Mouse (Mus musculus): ENCODE measurements around the gene Cd300c2. TPM values are rescaled to one million over a fixed set of nuclear protein-coding genes. Genes with fewer than 3 reads are reported as not detected.
"Not testable (repeated sequence)": the region's sequence is repeated elsewhere in the genome, so short reads cannot be mapped to it uniquely, and the experiment has no call there.

Gene Cd300c2
- total RNA-seq (2014; rRNA removed) (0.61 and 2.1 TPM in 2 replicates), polyA plus RNA-seq (2015; fragmentation: Nextera tagmentation; extraction: Ambion mirVana) (2.5 and 3.0 TPM in 2 replicates)

GRCm38 (mm10) chr11:115001474-115002040 lies at the start of gene Cd300c2:
Gene Cd300c2, minus strand, starts transcription at chr11:115001880.
- DNase-seq (ENCODE audit: low spot score) (no peak), ATAC-seq (no peak)
- H3K27ac ChIP-seq = no peak within 1 kb of the TSS
- WGBS = 82% methylated on average over 7 of the region's 7 CpGs
- H3K9me3 ChIP-seq (ENCODE audit: low read length) = no peaks in the 10 kb centered on the region
- no peaks in the 10 kb centered on the region for H3K27me3 ChIP-seq (ENCODE audit: insufficient read depth, low read length)
- TF ChIP-seq CTCF (IDR thresholded peaks at IDR 0.05; ENCODE audit: low read depth) = no peak
- no peaks in the 10 kb centered on the region for H3K4me1 ChIP-seq (ENCODE audit: insufficient read depth, low read length)
- H3K36me3 ChIP-seq (ENCODE audit: insufficient read depth, low read length) = no peaks in the 10 kb centered on the region
- no peak within 1 kb of the TSS for H3K4me3 ChIP-seq (ENCODE audit: low read length)
- no peak within 1 kb of the TSS for H3K4me2 ChIP-seq (ENCODE audit: low read depth, low read length)
- no peak within 1 kb of the TSS for H3K9ac ChIP-seq (replicated peaks; ENCODE audit: low read length)

- Histone ChIP-seq H3K27me3 (ENCODE audit: insufficient read depth, low read length) (no peaks in the 10 kb centered on the region), H3K4me2 (ENCODE audit: low read depth, low read length) (no peak overlapping the region), H3K4me3 (ENCODE audit: low read length) (no peak overlapping the region), H3K36me3 (ENCODE audit: insufficient read depth, low read length) (no peaks in the 10 kb centered on the region), H3K9me3 (ENCODE audit: low read length) (no peaks in the 10 kb centered on the region), H3K9ac (replicated peaks; ENCODE audit: low read length) (no peak overlapping the region), H3K4me1 (ENCODE audit: insufficient read depth, low read length) (no peaks in the 10 kb centered on the region), H3K27ac (no peak overlapping the region)
- ATAC-seq (no peak), DNase-seq (ENCODE audit: low spot score) (peak; percentile 49)
- WGBS = 38% methylated on average over 3 of the region's 3 CpGs
- peak; percentile 53 for TF ChIP-seq CTCF (IDR thresholded peaks at IDR 0.05; ENCODE audit: low read depth)
Observed at GRCm38 (mm10) chr11:115049282-115049895, 47.7 kb upstream of the Cd300c2 start.

GRCm38 (mm10) chr11:115048259-115048658 lies 46.6 kb upstream of the Cd300c2 start, which contains the start of gene Cd300ld3:
Gene Cd300ld3, minus strand, starts transcription at chr11:115048409.
- no peak for ATAC-seq
- 63% methylated on average over 2 of the region's 2 CpGs for WGBS

GRCm38 (mm10) chr11:115037669-115038068 lies 36.0 kb upstream of the Cd300c2 start, which contains the start of gene Cd300ld5:
Gene Cd300ld5, minus strand, starts transcription at chr11:115037769.
- not testable (repeated sequence) for ATAC-seq; H3K4me2 ChIP-seq (ENCODE audit: low read depth, low read length); H3K9me3 ChIP-seq (ENCODE audit: low read length); H3K4me1 ChIP-seq (ENCODE audit: insufficient read depth, low read length); H3K36me3 ChIP-seq (ENCODE audit: insufficient read depth, low read length); DNase-seq (ENCODE audit: low spot score); H3K4me3 ChIP-seq (ENCODE audit: low read length); H3K27me3 ChIP-seq (ENCODE audit: insufficient read depth, low read length); H3K27ac ChIP-seq; H3K9ac ChIP-seq (replicated peaks; ENCODE audit: low read length)
- no CpG with 5 or more reads among the region's 6 CpGs for WGBS

More at GRCm38 (mm10) chr11:115048259-115048658, 46.6 kb upstream of the Cd300c2 start, which contains the start of gene Cd300ld3:
- no peak within 1 kb of the TSS for H3K4me2 ChIP-seq (ENCODE audit: low read depth, low read length)
- no peaks in the 10 kb centered on the region for H3K27me3 ChIP-seq (ENCODE audit: insufficient read depth, low read length)
- DNase-seq (ENCODE audit: low spot score) = no peak
- no peak for TF ChIP-seq CTCF (IDR thresholded peaks at IDR 0.05; ENCODE audit: low read depth)
- no peaks in the 10 kb centered on the region for H3K36me3 ChIP-seq (ENCODE audit: insufficient read depth, low read length)
- no peak within 1 kb of the TSS for H3K4me3 ChIP-seq (ENCODE audit: low read length)
- no peak within 1 kb of the TSS for H3K27ac ChIP-seq
- H3K9me3 ChIP-seq (ENCODE audit: low read length) = no peaks in the 10 kb centered on the region
- H3K4me1 ChIP-seq (ENCODE audit: insufficient read depth, low read length) = no peaks in the 10 kb centered on the region
- H3K9ac ChIP-seq (replicated peaks; ENCODE audit: low read length) = no peak within 1 kb of the TSS

GRCm38 (mm10) chr11:115026912-115027311 lies 25.2 kb upstream of the Cd300c2 start, which contains the start of gene Cd300ld4:
Gene Cd300ld4, minus strand, starts transcription at chr11:115027012.
- H3K9ac ChIP-seq (replicated peaks; ENCODE audit: low read length); H3K4me3 ChIP-seq (ENCODE audit: low read length); H3K36me3 ChIP-seq (ENCODE audit: insufficient read depth, low read length); H3K4me2 ChIP-seq (ENCODE audit: low read depth, low read length); H3K4me1 ChIP-seq (ENCODE audit: insufficient read depth, low read length); ATAC-seq; H3K27me3 ChIP-seq (ENCODE audit: insufficient read depth, low read length); H3K9me3 ChIP-seq (ENCODE audit: low read length); H3K27ac ChIP-seq; DNase-seq (ENCODE audit: low spot score): not testable (repeated sequence)
- WGBS = no CpG with 5 or more reads among the region's 6 CpGs

GRCm38 (mm10) chr11:115016093-115016492 lies 14.4 kb upstream of the Cd300c2 start, which contains the start of gene Cd300ld2:
Gene Cd300ld2, minus strand, starts transcription at chr11:115016193.
- no CpG with 5 or more reads among the region's 7 CpGs for WGBS
- H3K9ac ChIP-seq (replicated peaks; ENCODE audit: low read length); H3K4me2 ChIP-seq (ENCODE audit: low read depth, low read length); DNase-seq (ENCODE audit: low spot score); H3K27ac ChIP-seq; H3K4me1 ChIP-seq (ENCODE audit: insufficient read depth, low read length); H3K27me3 ChIP-seq (ENCODE audit: insufficient read depth, low read length); H3K36me3 ChIP-seq (ENCODE audit: insufficient read depth, low read length); H3K9me3 ChIP-seq (ENCODE audit: low read length); H3K4me3 ChIP-seq (ENCODE audit: low read length); ATAC-seq: not testable (repeated sequence)

- DNase-seq (ENCODE audit: low spot score) (no peak), ATAC-seq (no peak)
- Histone ChIP-seq H3K36me3 (ENCODE audit: insufficient read depth, low read length) (no peaks in the 10 kb centered on the region), H3K4me2 (ENCODE audit: low read depth, low read length) (no peak overlapping the region), H3K9me3 (ENCODE audit: low read length) (no peaks in the 10 kb centered on the region), H3K9ac (replicated peaks; ENCODE audit: low read length) (no peak overlapping the region), H3K4me3 (ENCODE audit: low read length) (no peak overlapping the region), H3K27ac (no peak overlapping the region), H3K27me3 (ENCODE audit: insufficient read depth, low read length) (no peaks in the 10 kb centered on the region), H3K4me1 (ENCODE audit: insufficient read depth, low read length) (no peaks in the 10 kb centered on the region)
- TF ChIP-seq CTCF (IDR thresholded peaks at IDR 0.05; ENCODE audit: low read depth) = no peak
- WGBS = 90% methylated on average over 5 of the region's 5 CpGs
Observed at GRCm38 (mm10) chr11:115004070-115004469, 2.4 kb upstream of the Cd300c2 start.
